Mouse (Mus musculus) mature B cell (primary cell): Measurements from ENCODE around the gene Erp27.

Experiments used
- in situ Hi-C: fragments of 300-500 bp; cut with MboI; formaldehyde crosslinking; loops from 2 replicates; pipeline ENCODE4 v1.14.3; 2019

Gene Erp27

GRCm38 (mm10) chr6:136939326-136940187, 17.6 kb upstream of the Erp27 start:
- in situ Hi-C loops, result no loop called here

- in situ Hi-C loops, result no loop called here
Observed at GRCm38 (mm10) chr6:136938331-136939126, 16.5 kb upstream of the Erp27 start.

GRCm38 (mm10) chr6:136937117-136937516, 15.1 kb upstream of the Erp27 start:
- in situ Hi-C loops, result no loop called here

GRCm38 (mm10) chr6:136936361-136936760, 14.4 kb upstream of the Erp27 start:
- in situ Hi-C loops, result no loop called here

- in situ Hi-C loops, result no loop called here
Observed at GRCm38 (mm10) chr6:136935233-136935632, 13.3 kb upstream of the Erp27 start.

GRCm38 (mm10) chr6:136934068-136934467, 12.1 kb upstream of the Erp27 start:
- in situ Hi-C loops, result no loop called here

- in situ Hi-C loops, result no loop called here
Observed at GRCm38 (mm10) chr6:136931246-136931645, 9.3 kb upstream of the Erp27 start.

GRCm38 (mm10) chr6:136930677-136931076, 8.7 kb upstream of the Erp27 start:
- in situ Hi-C loops, result no loop called here

- in situ Hi-C loops, result no loop called here
Observed at GRCm38 (mm10) chr6:136927626-136928025, 5.6 kb upstream of the Erp27 start.

GRCm38 (mm10) chr6:136925049-136925448, 3.1 kb upstream of the Erp27 start:
- in situ Hi-C loops, result no loop called here

- in situ Hi-C loops, result no loop called here
Observed at GRCm38 (mm10) chr6:136923532-136923931, 1.6 kb upstream of the Erp27 start, which contains the start of gene Pde6h. Pde6h (plus strand) TSS chr6:136923832.

GRCm38 (mm10) chr6:136922871-136923270, 891 bp upstream of the Erp27 start:
- in situ Hi-C loops, result no loop called here

GRCm38 (mm10) chr6:136921601-136922000, 379 bp downstream of the Erp27 start:
- in situ Hi-C loops, result no loop called here

- in situ Hi-C loops, result no loop called here
Observed at GRCm38 (mm10) chr6:136920320-136921257, 1.4 kb downstream of the Erp27 start.

- in situ Hi-C loops, result no loop called here
Observed at GRCm38 (mm10) chr6:136917885-136918284, 4.1 kb downstream of the Erp27 start.

- in situ Hi-C loops, result no loop called here
Observed at GRCm38 (mm10) chr6:136915721-136916395, 6.1 kb downstream of the Erp27 start.

GRCm38 (mm10) chr6:136914234-136914633, 7.7 kb downstream of the Erp27 start:
- in situ Hi-C loops, result no loop called here

- in situ Hi-C loops, result no loop called here
Observed at GRCm38 (mm10) chr6:136913384-136914126, 8.4 kb downstream of the Erp27 start.

- in situ Hi-C loops, result no loop called here
Observed at GRCm38 (mm10) chr6:136912751-136913265, 9.2 kb downstream of the Erp27 start.

- in situ Hi-C loops, result no loop called here
Observed at GRCm38 (mm10) chr6:136910247-136910890, 11.6 kb downstream of the Erp27 start.
